Comparison of ENCODE assay signal across 16 mouse cellular contexts in the genomic region with DNA sequence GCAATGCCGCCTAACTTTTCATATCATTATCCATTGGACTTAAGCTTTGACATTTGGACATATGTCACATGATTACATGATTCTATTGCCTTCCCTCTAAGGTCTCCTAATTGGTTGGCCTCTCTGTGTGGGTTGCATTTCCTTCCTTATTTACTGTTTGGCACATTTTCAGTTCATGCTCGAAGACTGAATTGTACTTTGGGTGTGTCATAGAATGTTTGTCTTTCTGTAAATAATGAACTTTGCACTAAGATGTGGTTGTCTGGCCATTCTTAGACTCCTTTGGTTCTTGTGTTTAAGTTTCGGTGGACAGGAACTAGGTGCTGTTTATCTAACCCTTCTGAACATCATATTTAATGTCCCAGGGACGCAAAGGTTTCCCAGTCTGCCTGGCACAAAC.
"Had no signal": no experiment of that assay in that cellular context is flagged by ENCODE, and none has a peak within 500 bp of the region (broad histone marks: within the 10 kb centered on the region; RNA-seq: fewer than 3 reads in every experiment).

No protein-coding gene starts in this region.

- H3K36me3 ChIP-seq: liver, embryonic 13.5 days; liver, embryonic 15.5 days; midbrain, embryonic 13.5 days; midbrain, embryonic 15.5 days; neural tube, embryonic 12.5 days had no signal

- DNase-seq: liver, embryonic 13.5 days; liver, postnatal 0 days; lung, embryonic 14.5 days; right cerebral cortex, postnatal 14 days; spleen, adult 18-20 months; thymus, adult 2 months; thymus, postnatal 25 days; thymus, postnatal 4 days had no signal

- H3K4me1 ChIP-seq: liver, embryonic 13.5 days; liver, embryonic 15.5 days; midbrain, embryonic 13.5 days; midbrain, embryonic 15.5 days; neural tube, embryonic 12.5 days had no signal

- H3K9ac ChIP-seq: liver, embryonic 13.5 days; liver, embryonic 15.5 days; liver, postnatal 0 days; lung, embryonic 14.5 days; midbrain, embryonic 13.5 days; midbrain, embryonic 15.5 days; neural tube, embryonic 12.5 days had no signal

- H3K4me3 ChIP-seq: liver, embryonic 13.5 days; liver, embryonic 15.5 days; megakaryocyte, embryonic 14.5 days; midbrain, embryonic 13.5 days; midbrain, embryonic 15.5 days; neural tube, embryonic 12.5 days had no signal

- H3K27me3 ChIP-seq: liver, embryonic 13.5 days; liver, embryonic 15.5 days; megakaryocyte, embryonic 14.5 days; midbrain, embryonic 13.5 days; midbrain, embryonic 15.5 days; neural tube, embryonic 12.5 days had no signal

- H3K27ac ChIP-seq: liver, embryonic 13.5 days; liver, embryonic 15.5 days; macrophage; midbrain, embryonic 13.5 days; midbrain, embryonic 15.5 days; neural tube, embryonic 12.5 days had no signal

- ATAC-seq: liver, postnatal 0 days; midbrain, embryonic 13.5 days; midbrain, embryonic 15.5 days had no signal

- H3K4me2 ChIP-seq: liver, embryonic 11.5 days; liver, embryonic 13.5 days; liver, embryonic 15.5 days; lung, embryonic 14.5 days; midbrain, embryonic 11.5 days; midbrain, embryonic 13.5 days; midbrain, embryonic 15.5 days; neural tube, embryonic 12.5 days had no signal

- H3K9me3 ChIP-seq: liver, embryonic 13.5 days; liver, embryonic 15.5 days; midbrain, embryonic 15.5 days; neural tube, embryonic 12.5 days had no signal
